Mouse (Mus musculus) cerebellum, adult 2 months (tissue): ENCODE results near the gene Cib1. TPM values are rescaled to one million over a fixed set of nuclear protein-coding genes. Genes with fewer than 3 reads are reported as not detected.

Experiments used
- DNase-seq, 2 experiments: peaks; one replicate each; pipeline ENCODE4 v3.0.0; 2021
- H3K27ac ChIP-seq: fragments of 200-500 bp; 2 replicates; pipeline ENCODE4 v1.5.1; 2012; ENCODE audit warnings: low read length, control low read depth, inconsistent platforms; ENCODE audit not compliant: insufficient read depth
- H3K27me3 ChIP-seq: fragments of 200-500 bp; 2 replicates; pipeline ENCODE4 v1.6.1; 2012; ENCODE audit warnings: inconsistent platforms, mild to moderate bottlenecking, low read length, moderate library complexity; ENCODE audit not compliant: control insufficient read depth, insufficient read depth
- H3K4me1 ChIP-seq: fragments of 200-500 bp; 2 replicates; pipeline ENCODE4 v1.6.1; 2011; ENCODE audit warnings: low read length; ENCODE audit not compliant: control insufficient read depth, insufficient read depth
- H3K4me3 ChIP-seq: fragments of 200-500 bp; replicated peaks from 2 replicates; pipeline ENCODE3; 2011; ENCODE audit warnings: mild to moderate bottlenecking, low read depth, low read length, control low read depth; ENCODE audit not compliant: insufficient read depth
- CTCF ChIP-seq: fragments of 200-500 bp; IDR thresholded peaks from 2 replicates; pipeline ENCODE4 v1.5.1; 2011; ENCODE audit warnings: low read depth, mild to moderate bottlenecking, control low read depth, low read length, moderate library complexity, borderline replicate concordance; ENCODE audit not compliant: insufficient read depth
- POLR2A ChIP-seq: fragments of 200-500 bp; IDR thresholded peaks from 2 replicates; pipeline ENCODE4 v1.6.1; 2011; ENCODE audit warnings: low read length, control low read depth, borderline replicate concordance; ENCODE audit not compliant: insufficient read depth
- WGBS: fragments of 180-500 bp; shearing (Covaris S2); methylation state at CpG from one replicate; pipeline ENCODE4 v1.1.7; 2018; 5-methylcytosine and 5-hydroxymethylcytosine counted together
- polyA plus RNA-seq: library from polyadenylated mRNA; depleted of rRNA; stranded (reverse); fragments of >200 nt; gene quantifications from 2 replicates; pipeline ENCODE4 v1.2.3, GENCODE M21; 2012

Cib1 gene
- polyA plus RNA-seq, 1 experiment, result 40.1 TPM

DNA sequence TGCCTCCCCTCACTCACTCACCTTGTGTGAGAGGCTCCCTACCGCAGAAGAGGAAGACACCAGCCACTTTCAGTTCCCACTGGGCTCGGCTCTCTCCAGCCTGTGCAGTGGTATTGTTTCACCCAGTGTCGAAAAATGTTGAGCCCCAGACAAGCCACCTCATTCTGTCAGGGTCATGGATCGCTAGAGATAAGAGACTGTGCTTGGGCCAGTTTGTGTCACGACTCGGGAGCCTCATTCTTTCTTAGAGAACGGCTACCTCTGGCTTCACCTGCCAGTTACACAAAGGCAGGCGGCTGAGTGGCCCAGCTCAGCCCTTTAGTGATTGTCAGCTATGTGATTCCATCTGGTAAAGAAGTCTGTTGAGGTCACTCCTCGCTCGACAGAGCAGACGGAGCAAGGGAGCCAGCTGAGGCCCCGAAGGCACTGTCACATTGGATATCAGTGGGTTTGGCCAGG is 28.9 kb downstream of the Cib1 start:
- Histone ChIP-seq H3K4me1 (peaks cover 18% of the 10 kb centered on the region), H3K27ac (no peak overlapping the region), H3K4me3 (no peak overlapping the region), H3K27me3 (no peaks in the 10 kb centered on the region)
- TF ChIP-seq CTCF, result no peak
- no peak for TF ChIP-seq POLR2A
- 61% methylated on average over 12 of the region's 12 CpGs for WGBS
- no peak for DNase-seq

DNA sequence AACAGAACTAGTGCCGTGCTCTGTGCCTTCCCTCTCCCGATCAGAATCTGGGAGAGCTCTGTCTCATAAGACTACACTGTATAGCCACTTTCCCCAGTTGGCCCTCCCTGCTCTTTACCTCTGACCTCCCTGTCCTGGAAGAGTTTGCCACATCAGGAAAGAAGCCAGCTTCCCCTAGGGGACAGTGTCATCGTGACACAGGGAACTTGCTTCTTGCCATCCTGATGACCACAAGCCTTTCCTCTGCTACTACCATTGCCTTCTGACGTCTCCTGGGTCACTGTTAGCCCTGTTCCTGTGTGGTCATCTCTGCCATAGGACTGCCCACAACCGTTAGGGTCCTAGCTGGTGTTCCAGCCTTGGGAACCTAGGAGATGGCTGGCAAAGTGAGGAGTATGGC is 29.7 kb downstream of the Cib1 start:
- H3K4me1 ChIP-seq, result peaks cover 15% of the 10 kb centered on the region
- H3K27ac ChIP-seq, result no peak overlapping the region
- H3K27me3 ChIP-seq, result no peaks in the 10 kb centered on the region
- TF ChIP-seq CTCF, result no peak
- no peak for TF ChIP-seq POLR2A
- WGBS, result 80% methylated on average over 5 of the region's 5 CpGs
- no peak overlapping the region for H3K4me3 ChIP-seq
- no peak for DNase-seq

DNA sequence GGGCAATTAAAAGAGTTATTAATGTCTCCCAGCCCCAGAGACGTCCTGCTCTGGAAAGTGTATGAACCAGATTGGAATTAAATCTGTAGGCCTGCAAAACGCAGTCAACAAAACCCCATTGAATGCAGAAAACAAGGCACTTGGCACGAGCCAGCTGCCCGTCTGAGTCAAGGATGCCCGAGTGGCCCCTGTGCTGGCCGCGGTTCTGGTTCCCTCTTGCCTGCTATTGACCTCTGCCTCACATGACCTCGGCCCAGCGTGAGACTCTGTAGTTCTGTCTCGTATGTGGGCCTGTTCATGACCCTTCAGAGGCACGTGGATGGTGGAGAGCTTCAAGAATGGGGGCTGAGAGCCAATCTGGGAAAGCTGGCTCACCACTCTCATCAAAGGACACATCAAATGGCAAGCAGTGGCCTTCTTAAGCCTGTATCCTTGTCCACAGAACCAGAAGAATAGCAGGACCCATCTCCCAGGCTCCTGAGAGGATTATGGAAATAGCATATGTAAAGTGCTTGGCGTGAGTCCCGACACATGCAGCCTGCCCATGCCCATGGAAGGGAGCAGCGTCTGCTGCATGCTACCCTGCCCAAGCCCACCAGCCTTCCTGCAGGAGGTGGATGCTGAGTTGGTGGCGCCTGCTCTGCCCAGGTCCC is 30.6 kb downstream of the Cib1 start:
- Histone ChIP-seq H3K4me3 (no peak overlapping the region), H3K4me1 (peaks cover 8% of the 10 kb centered on the region), H3K27ac (no peak overlapping the region), H3K27me3 (no peaks in the 10 kb centered on the region)
- WGBS, result 67% methylated on average over 15 of the region's 15 CpGs
- DNase-seq, result no peak
- TF ChIP-seq CTCF (no peak), POLR2A (no peak)

DNA sequence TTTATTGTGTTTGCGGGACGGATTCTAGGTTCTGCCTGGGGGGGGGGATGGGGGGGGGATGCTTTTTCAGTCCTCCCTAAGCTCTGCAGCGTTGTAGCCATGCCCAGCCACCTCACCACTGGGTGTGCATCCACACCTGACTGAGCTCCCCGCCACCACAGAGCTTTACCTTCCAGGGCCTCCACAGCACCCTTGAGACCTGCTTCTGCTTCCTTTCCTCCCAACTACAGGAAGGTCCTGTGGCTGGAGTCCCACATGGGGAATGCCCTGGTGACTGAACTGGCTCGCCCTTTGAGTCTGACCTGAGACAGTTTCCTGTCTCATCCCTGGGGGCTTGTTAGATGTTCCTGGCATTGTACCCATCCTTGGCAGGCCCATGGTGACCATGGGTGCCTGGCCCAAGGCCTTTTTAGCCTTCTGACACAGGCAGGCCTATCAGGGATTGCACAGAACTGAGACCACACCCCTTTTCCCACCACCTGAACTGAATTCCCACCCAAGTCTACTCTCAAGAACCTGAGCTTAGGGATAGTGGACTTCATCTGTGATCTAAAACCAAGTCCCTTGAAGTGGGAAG is 31.6 kb downstream of the Cib1 start:
- peaks cover 3% of the 10 kb centered on the region; the same call in 1 of the 2 replicates for H3K4me1 ChIP-seq

DNA sequence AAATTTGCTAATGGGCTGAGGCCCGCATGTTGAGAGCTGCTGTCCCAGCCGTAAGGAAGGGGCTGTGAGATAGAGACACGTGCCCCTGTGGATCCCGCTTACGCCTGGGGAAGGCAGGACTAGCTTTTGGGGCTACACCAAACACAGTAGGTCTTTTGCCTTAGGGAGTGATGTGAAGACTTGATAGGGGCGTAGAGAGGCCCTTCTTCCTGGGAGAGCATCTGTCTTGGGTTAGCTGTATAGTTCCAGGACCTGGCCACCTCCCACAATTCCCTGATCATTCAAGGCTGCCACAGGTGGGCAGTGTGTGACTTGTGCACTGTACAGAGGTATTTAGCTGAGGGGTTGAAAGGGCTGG is 32.0 kb downstream of the Cib1 start:
- 84% methylated on average over 6 of the region's 6 CpGs for WGBS
- no peak for TF ChIP-seq CTCF
- TF ChIP-seq POLR2A, result no peak
- Histone ChIP-seq H3K27me3 (no peaks in the 10 kb centered on the region), H3K4me3 (no peak overlapping the region), H3K27ac (no peak overlapping the region), H3K4me1 (peaks cover 3% of the 10 kb centered on the region; the same call in 1 of the 2 replicates)
- DNase-seq, result no peak

More for the DNA sequence above, 31.6 kb downstream of the Cib1 start:
- no peak overlapping the region for H3K27ac ChIP-seq
- no peaks in the 10 kb centered on the region for H3K27me3 ChIP-seq
- 83% methylated on average over 5 of the region's 5 CpGs for WGBS
- TF ChIP-seq CTCF (no peak), POLR2A (no peak)
- DNase-seq, result peak in 1 of 2 experiments; percentile 7
- H3K4me3 ChIP-seq, result no peak overlapping the region

DNA sequence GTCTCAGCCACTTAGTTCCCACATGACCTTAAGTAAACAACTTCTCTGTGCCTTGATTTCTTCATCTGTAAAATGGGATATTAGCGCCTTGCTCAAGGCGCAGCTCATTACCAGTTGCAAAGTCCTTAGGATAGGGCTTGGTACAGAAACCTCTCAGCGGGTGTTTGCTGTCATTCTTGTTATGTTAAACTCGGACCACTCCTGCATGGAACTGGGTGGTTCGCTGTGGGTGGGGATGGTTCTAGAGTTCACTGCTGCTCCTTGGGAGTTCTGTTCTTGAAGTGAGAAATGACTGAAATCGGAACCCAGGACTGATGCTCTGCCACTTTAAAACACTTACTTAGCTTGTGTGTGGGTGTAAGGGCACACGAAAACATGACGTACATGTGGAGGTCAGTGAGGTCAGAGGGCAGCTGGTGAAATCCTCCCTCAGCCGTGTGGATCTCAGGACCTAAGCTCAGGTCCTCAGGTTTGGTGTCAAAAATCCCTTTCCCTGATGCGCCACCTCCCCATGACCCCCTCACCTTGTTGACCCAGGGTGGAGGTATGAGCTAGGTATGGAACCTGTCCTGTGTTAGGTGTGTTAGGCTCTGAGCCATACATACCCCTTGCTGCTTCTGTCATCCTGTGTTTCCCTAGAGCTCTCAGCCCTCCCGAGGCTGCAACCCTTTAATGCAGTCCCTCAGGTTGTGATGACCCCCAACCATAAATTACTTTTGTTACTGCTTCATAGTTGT is 32.6 kb downstream of the Cib1 start:
- TF ChIP-seq POLR2A (no peak), CTCF (no peak)
- peaks cover 3% of the 10 kb centered on the region; the same call in 1 of the 2 replicates for H3K4me1 ChIP-seq
- no peak for DNase-seq
- H3K4me3 ChIP-seq, result no peak overlapping the region
- 86% methylated on average over 11 of the region's 11 CpGs for WGBS
- no peak overlapping the region for H3K27ac ChIP-seq
- no peaks in the 10 kb centered on the region for H3K27me3 ChIP-seq

DNA sequence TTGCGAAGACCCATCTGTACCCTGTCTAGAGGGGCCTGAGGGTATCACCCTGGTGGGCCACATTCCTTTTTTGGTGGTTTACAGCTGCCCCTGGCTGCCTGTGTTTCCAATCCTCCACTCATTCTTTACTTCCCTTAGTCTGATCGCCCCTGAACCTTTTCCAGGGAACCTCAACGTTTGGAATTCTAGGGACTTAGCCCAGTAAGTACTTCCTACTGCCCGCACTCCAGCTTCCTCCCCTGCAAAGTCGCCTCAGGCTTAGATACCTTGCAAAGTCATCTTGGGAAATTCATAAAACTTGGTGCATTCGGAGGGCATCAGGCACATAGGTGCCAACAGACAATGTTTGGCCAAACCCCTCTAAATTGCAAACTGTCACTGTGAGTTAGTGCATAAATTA is 33.3 kb downstream of the Cib1 start:
- no peak for TF ChIP-seq CTCF
- TF ChIP-seq POLR2A, result no peak
- Histone ChIP-seq H3K27ac (no peak overlapping the region), H3K4me1 (peaks cover 3% of the 10 kb centered on the region; the same call in 1 of the 2 replicates), H3K27me3 (no peaks in the 10 kb centered on the region), H3K4me3 (peak overlapping the region; percentile 82)
- no peak for DNase-seq
- 49% methylated on average over 6 of the region's 6 CpGs for WGBS

DNA sequence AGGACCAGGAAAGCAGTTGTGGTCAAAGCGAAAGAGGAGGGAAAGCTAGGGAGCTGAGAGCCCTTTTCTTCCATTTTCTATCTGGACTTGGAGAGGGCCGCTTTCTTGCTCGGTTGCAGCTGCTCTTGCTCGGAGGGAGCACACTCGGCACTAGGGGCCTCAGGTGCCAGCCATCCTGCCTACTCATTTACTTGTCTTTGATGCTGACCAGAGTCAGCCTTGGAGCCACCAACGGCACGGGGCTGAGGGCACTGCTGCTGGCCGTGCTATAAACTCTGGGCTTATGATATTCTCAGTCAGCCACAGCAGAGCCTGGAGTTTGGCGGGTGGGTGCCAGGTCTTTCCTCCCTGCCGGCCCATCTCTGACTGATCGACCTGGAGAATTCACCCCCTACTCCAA is 33.8 kb downstream of the Cib1 start:
- TF ChIP-seq POLR2A (no peak), CTCF (no peak)
- no peak for DNase-seq
- H3K4me3 ChIP-seq, result peak overlapping the region; percentile 82
- peak overlapping the region; percentile 63 for H3K27ac ChIP-seq
- H3K27me3 ChIP-seq, result no peaks in the 10 kb centered on the region
- peaks cover 3% of the 10 kb centered on the region; the same call in 1 of the 2 replicates for H3K4me1 ChIP-seq
- 2% methylated on average over 11 of the region's 11 CpGs for WGBS
